11 mouse cellular contexts compared by ENCODE assay signal in genomic region chr4:137714020-137714624, GRCm38 (mm10). TPM values are rescaled to one million over a fixed set of nuclear protein-coding genes. Genes with fewer than 3 reads are reported as not detected.
DNase-seq lines count a peak whose midpoint lies in the region; ATAC-seq and TF ChIP-seq lines count a peak whose summit lies in the region.
"Had no signal": no experiment of that assay in that cellular context is flagged by ENCODE, and none has a peak within 500 bp of the region (broad histone marks: within the 10 kb centered on the region; RNA-seq: fewer than 3 reads in every experiment).

No protein-coding gene starts in this region.

- WGBS in lung, embryonic 16.5 days: 31% methylated on average over 8 of the region's 8 CpGs

- ATAC-seq in lung, embryonic 16.5 days (ENCODE audit: low read depth): peak; percentile 37; the same call in 1 of the 2 replicates
- peak; percentile 59 for ATAC-seq in megakaryocyte-erythroid progenitor cell, adult 5-6 weeks (replicated peaks; ENCODE audit: low FRiP score, low TSS enrichment, poor library complexity, severe bottlenecking)

- H3K36me3 ChIP-seq in lung, embryonic 16.5 days (ENCODE audit: control insufficient read depth, insufficient read depth, low read length): no peaks in the 10 kb centered on the region
- H3K36me3 ChIP-seq: forebrain, embryonic 10.5 days had no signal

- no peak overlapping the region for H3K4me2 ChIP-seq in lung, embryonic 16.5 days (ENCODE audit: low read depth, low read length)

- H3K4me3 ChIP-seq in lung, embryonic 16.5 days (ENCODE audit: low read length): no peak overlapping the region
- H3K4me3 ChIP-seq: forebrain, embryonic 10.5 days; myocyte had no signal

- no peak overlapping the region for H3K27ac ChIP-seq in lung, embryonic 16.5 days (ENCODE audit: low read length)
- H3K27ac ChIP-seq: forebrain, embryonic 10.5 days had no signal

- H3K4me1 ChIP-seq in lung, embryonic 16.5 days (replicated peaks; ENCODE audit: control insufficient read depth, insufficient read depth, low read length): peaks cover 11% of the 10 kb centered on the region

- peak; percentile 54 for DNase-seq in embryo, embryonic 10.5 days (ENCODE audit: low spot score)
- no peak for DNase-seq in embryo, embryonic 10 days (ENCODE audit: low spot score)
- DNase-seq in lung, adult 18-20 months: no peak
- no peak for DNase-seq in brain, embryonic 14.5 days (ENCODE audit: low read depth)
- DNase-seq in embryo, embryonic 9.5 days (ENCODE audit: extremely low spot score): no peak
- no peak for DNase-seq in layer of hippocampus, postnatal 14 days (ENCODE audit: low spot score in 2 of 2)
- DNase-seq: heart, postnatal 10 days had no signal

- H3K27me3 ChIP-seq in lung, embryonic 16.5 days (ENCODE audit: control insufficient read depth, insufficient read depth, low read depth, low read length): peaks cover 6% of the 10 kb centered on the region

- TF ChIP-seq CTCF in brain, embryonic 14.5 days (IDR thresholded peaks at IDR 0.05; ENCODE audit: borderline replicate concordance, extremely low read depth, insufficient read depth, insufficient read length): peak; percentile 58

- no peak overlapping the region for H3K9ac ChIP-seq in lung, embryonic 16.5 days (ENCODE audit: low read length)

- H3K9me3 ChIP-seq in lung, embryonic 16.5 days (ENCODE audit: control insufficient read depth, low read length): no peaks in the 10 kb centered on the region
- H3K9me3 ChIP-seq: forebrain, embryonic 10.5 days had no signal

- TF ChIP-seq POLR2A in brain, embryonic 14.5 days (IDR thresholded peaks at IDR 0.05; ENCODE audit: borderline replicate concordance, extremely low read depth, insufficient read depth, insufficient read length, poor library complexity, severe bottlenecking): no peak

RNA-seq across cellular contexts. Expression of gene Rap1gap, which starts 49.6 kb away (rescaled TPM):
- 8.7 and 14.0 TPM in 2 replicates for polyA plus RNA-seq in lung, embryonic 16.5 days (2015; fragmentation: Nextera tagmentation; extraction: Ambion mirVana)
- polyA plus RNA-seq in brain, embryonic 14.5 days (2012; rRNA removed): 83.0 and 109 TPM in 2 replicates
- total RNA-seq in megakaryocyte-erythroid progenitor cell, adult 5-6 weeks (2014; fragmentation: Nextera tagmentation): 0.45 and 2.3 TPM in 2 replicates
- 0.57 TPM in 1 of 2 replicates, not detected in the other for total RNA-seq in megakaryocyte-erythroid progenitor cell, adult 5-6 weeks (2017)
- 100 to 1,000 TPM; 242 to 257 TPM for total RNA-seq in layer of hippocampus, postnatal 14 days (2021)

Comparison
In these comparisons a context has a peak if more than half of its experiments do, and no peak if none do; other contexts are left out.
1. RNA of gene Rap1gap, which starts 49.6 kb away (total RNA-seq): 242 to 257 TPM in layer of hippocampus, postnatal 14 days; 0.45 to 2.3 TPM in megakaryocyte-erythroid progenitor cell, adult 5-6 weeks; every median in the first group is over 10 times any median in the second.